Mouse (Mus musculus): ENCODE measurements at regions not wholly inside any gene's neighbourhood (a gene's known extent, or its start where the extent isn't known, plus 50 kb on each side); places are given as distances from the start of the nearest gene placed in this dataset.
"Not testable (repeated sequence)": the region's sequence is repeated elsewhere in the genome, so short reads cannot be mapped to it uniquely, and the experiment has no call there.

DNA sequence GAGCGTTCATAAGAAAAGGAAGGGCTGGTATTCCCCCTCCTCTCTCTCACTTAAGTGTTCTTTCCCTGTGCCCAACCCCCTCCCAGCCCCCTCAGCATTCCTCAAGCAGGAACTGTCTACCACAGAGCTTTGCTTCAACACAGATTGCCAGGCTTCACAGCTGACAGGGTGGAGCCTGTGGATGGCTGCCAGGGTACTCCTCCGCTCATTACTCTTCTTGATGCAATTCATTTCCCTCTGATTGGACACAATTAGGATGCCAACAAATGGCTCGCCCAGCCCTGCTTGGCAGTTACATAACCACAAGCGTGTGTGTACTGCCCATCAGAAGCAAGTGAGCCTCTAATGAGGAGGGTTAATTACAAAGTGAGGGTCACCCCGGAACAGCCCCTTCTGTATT lies 116.5 kb upstream of the Galnt18 start:
- H3K9ac ChIP-seq = no peak overlapping the region
- no peak overlapping the region for H3K27ac ChIP-seq (replicated peaks)
- peaks cover 5% of the 10 kb centered on the region; the same call in 1 of the 2 replicates for H3K9me3 ChIP-seq
- 47% methylated on average over 5 of the region's 5 CpGs for WGBS
- no peaks in the 10 kb centered on the region for H3K36me3 ChIP-seq
- H3K4me3 ChIP-seq = no peak overlapping the region
- peak; percentile 87 for ATAC-seq (ENCODE audit: low FRiP score, low read depth)
- H3K4me1 ChIP-seq (replicated peaks) = no peaks in the 10 kb centered on the region
- H3K4me2 ChIP-seq = no peak overlapping the region
- no peaks in the 10 kb centered on the region for H3K27me3 ChIP-seq

DNA sequence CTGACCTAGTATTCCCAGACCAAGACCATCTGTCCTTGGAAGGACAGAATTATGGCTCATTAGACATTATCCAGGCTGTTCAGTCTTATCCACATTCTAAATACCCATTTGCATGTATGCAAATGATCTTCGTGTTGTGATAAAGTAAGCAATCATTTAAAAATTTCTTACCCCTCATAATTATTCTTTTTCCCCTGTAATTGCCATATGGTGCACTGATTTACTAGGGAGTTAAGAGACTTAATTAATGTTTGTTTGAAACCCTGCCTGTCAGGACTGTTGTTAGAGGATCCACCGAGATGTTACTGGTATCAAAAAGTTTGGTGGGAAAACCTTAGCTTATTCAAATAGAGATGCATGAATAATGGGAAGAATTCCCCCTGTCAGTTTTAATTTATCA lies 103.2 kb upstream of the Galnt18 start:
- no peak for ATAC-seq (ENCODE audit: low FRiP score, low read depth)
- 61% methylated on average over 2 of the region's 2 CpGs for WGBS
- no peaks in the 10 kb centered on the region for H3K9me3 ChIP-seq

DNA sequence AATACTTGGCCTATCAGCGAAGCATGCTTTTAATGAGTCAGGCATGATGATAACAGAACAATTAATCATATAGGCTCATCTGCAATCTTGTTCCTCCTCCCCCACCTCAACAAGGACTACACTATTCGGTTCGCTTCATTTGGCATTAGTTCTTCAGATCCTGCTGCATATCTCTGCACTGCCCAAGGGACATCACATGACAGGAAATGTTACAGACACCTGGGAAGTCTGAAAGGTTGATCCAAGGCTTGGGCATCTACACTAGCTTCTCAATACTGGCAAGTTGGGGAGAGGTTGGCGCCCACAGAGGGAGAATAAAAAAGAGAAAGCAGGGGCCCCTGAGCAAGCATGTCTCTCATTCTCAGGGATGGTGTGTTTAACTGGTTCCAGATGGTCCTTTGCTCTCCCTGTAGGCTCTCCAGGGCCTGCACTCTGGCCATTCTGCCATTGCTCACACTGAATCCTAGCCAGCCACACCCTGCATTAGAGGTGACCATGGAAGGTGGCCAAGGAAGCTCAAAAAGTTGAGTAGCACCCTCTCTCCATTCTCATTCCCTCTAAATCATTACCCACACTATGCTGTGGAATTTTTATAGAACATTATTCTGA lies 100.4 kb upstream of the Galnt18 start:
- no peaks in the 10 kb centered on the region for H3K9me3 ChIP-seq
- ATAC-seq (ENCODE audit: low FRiP score, low read depth) = no peak
- no peak overlapping the region for H3K4me2 ChIP-seq
- WGBS = 90% methylated on average over 4 of the region's 4 CpGs
- no peaks in the 10 kb centered on the region for H3K36me3 ChIP-seq
- no peak overlapping the region for H3K27ac ChIP-seq (replicated peaks)
- H3K4me1 ChIP-seq (replicated peaks) = no peaks in the 10 kb centered on the region
- no peaks in the 10 kb centered on the region for H3K27me3 ChIP-seq
- no peak overlapping the region for H3K4me3 ChIP-seq
- H3K9ac ChIP-seq = no peak overlapping the region

More for the DNA sequence above, 103.2 kb upstream of the Galnt18 start:
- no peak overlapping the region for H3K4me3 ChIP-seq
- no peak overlapping the region for H3K9ac ChIP-seq
- H3K4me1 ChIP-seq (replicated peaks) = no peaks in the 10 kb centered on the region
- no peaks in the 10 kb centered on the region for H3K36me3 ChIP-seq
- no peaks in the 10 kb centered on the region for H3K27me3 ChIP-seq
- H3K4me2 ChIP-seq = no peak overlapping the region
- H3K27ac ChIP-seq (replicated peaks) = no peak overlapping the region

DNA sequence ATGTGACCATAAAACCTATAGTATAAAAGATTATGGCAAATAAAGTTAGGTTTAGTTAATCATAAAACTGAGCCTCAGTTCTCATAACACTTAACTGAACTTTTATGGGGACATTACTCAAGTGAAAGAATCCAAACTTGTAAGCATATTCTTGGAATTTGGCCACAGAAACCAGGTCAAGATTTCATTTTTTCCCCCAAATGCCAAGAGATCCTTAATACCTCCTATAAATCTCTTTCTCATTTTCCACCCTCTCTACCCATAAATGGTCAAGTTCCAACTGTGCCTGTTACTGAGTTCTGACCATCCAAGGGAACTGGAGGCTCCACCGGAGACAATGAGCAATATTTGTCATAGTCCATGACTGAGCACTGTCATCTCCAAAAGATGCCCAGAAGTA lies 97.8 kb upstream of the Galnt18 start:
- Histone ChIP-seq H3K36me3 (no peaks in the 10 kb centered on the region), H3K9me3 (no peaks in the 10 kb centered on the region), H3K4me1 (replicated peaks) (no peaks in the 10 kb centered on the region), H3K27ac (replicated peaks) (no peak overlapping the region), H3K27me3 (no peaks in the 10 kb centered on the region), H3K4me2 (no peak overlapping the region), H3K9ac (no peak overlapping the region), H3K4me3 (no peak overlapping the region)
- WGBS = 90% methylated on average over 1 of the region's 1 CpGs
- no peak for ATAC-seq (ENCODE audit: low FRiP score, low read depth)

DNA sequence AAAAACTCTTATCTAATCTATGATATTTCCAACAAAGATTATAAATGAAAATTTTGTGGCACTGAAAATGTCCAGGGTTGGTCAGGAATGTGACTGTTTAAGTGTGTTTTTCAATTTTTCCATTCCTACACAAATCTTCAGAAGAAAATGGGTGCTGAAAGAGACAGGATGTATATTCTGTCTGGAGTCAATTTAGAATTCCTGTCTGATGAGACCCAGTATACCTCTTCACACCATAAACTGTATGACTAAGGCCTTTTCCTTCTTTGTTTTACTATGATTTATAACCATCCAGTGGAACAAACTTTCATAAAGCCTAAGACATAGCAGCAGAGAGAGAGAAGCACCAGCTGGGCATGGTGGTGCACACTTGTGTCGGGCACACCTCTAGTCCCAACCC lies 96.2 kb upstream of the Galnt18 start:
- Histone ChIP-seq H3K27me3 (no peaks in the 10 kb centered on the region), H3K4me3 (no peak overlapping the region), H3K36me3 (no peaks in the 10 kb centered on the region), H3K9ac (no peak overlapping the region), H3K4me2 (no peak overlapping the region), H3K27ac (replicated peaks) (no peak overlapping the region), H3K4me1 (replicated peaks) (no peaks in the 10 kb centered on the region), H3K9me3 (no peaks in the 10 kb centered on the region)
- ATAC-seq (ENCODE audit: low FRiP score, low read depth) = no peak
- WGBS = 97% methylated on average over 1 of the region's 1 CpGs

DNA sequence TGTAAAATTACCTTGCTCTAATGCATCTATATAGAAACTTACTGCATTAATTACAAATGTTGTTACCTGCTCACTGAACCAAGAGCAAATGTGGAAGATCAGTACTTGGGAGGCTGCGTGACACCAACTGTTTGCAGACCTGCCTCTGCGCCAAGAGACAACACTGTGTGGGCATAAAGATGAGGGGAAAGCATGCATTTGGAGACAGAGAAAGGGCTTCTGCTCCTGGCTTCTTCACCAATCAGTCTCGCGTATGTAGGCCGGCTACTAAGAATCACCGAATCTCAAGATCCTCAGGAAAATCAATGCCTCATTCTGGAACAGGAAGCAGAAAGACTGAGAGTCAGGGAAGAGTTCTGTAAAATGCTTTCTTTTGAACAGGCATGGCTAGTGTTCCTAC lies 89.6 kb upstream of the Galnt18 start:
- WGBS = 90% methylated on average over 6 of the region's 6 CpGs
- no peak for ATAC-seq (ENCODE audit: low FRiP score, low read depth)

DNA sequence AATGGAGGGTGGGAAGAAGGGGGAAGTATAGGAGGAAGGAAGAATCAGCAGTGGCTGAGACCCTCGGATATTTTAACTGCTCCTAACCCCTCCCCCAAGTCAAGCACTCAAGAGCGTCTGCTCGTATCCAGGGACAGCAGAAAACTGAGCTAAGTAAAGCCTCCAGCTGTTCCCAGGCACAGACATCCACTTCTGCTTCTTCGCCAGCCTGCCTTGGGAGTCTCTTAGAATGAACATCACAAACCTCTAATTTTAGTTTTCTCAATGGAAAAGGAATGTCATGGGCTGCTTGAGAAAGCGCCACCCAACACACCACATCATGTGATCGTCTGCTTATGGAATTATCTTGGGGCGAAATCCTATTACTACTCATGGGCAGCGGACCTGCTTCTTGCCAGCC lies 83.3 kb upstream of the Galnt18 start:
- no peaks in the 10 kb centered on the region for H3K36me3 ChIP-seq
- no peak overlapping the region for H3K9ac ChIP-seq
- H3K4me1 ChIP-seq (replicated peaks) = no peaks in the 10 kb centered on the region
- H3K9me3 ChIP-seq = no peaks in the 10 kb centered on the region
- H3K4me2 ChIP-seq = no peak overlapping the region
- no peak overlapping the region for H3K4me3 ChIP-seq
- WGBS = 66% methylated on average over 8 of the region's 8 CpGs
- no peak overlapping the region for H3K27ac ChIP-seq (replicated peaks)
- no peak for ATAC-seq (ENCODE audit: low FRiP score, low read depth)
- H3K27me3 ChIP-seq = no peaks in the 10 kb centered on the region

More for the DNA sequence above, 89.6 kb upstream of the Galnt18 start:
- Histone ChIP-seq H3K27ac (replicated peaks) (no peak overlapping the region), H3K36me3 (no peaks in the 10 kb centered on the region), H3K9me3 (no peaks in the 10 kb centered on the region), H3K9ac (no peak overlapping the region), H3K27me3 (no peaks in the 10 kb centered on the region), H3K4me2 (no peak overlapping the region), H3K4me3 (no peak overlapping the region), H3K4me1 (replicated peaks) (no peaks in the 10 kb centered on the region)

DNA sequence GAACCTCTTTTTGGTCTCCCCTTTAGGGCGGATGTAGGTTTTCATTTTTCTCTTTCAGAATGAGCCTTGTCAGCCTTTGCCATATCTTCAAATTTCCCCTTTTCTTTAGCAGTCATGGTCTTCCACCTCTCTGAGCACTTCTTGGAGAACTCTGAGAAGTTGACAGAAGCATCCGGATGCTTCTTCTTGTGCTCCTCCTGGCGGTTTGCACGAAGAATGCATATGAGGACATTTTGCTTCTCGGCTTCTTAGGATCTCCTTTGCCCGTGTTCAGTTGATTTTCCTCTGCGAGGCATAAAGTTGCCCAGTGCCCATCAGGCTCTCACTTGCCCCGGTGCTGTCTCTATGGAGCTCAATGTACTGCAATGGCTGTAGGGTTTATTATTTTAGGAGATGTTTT lies 78.5 kb upstream of the Galnt18 start:
- WGBS = 90% methylated on average over 8 of the region's 8 CpGs
- H3K4me1 ChIP-seq (replicated peaks) = not testable (repeated sequence)

DNA sequence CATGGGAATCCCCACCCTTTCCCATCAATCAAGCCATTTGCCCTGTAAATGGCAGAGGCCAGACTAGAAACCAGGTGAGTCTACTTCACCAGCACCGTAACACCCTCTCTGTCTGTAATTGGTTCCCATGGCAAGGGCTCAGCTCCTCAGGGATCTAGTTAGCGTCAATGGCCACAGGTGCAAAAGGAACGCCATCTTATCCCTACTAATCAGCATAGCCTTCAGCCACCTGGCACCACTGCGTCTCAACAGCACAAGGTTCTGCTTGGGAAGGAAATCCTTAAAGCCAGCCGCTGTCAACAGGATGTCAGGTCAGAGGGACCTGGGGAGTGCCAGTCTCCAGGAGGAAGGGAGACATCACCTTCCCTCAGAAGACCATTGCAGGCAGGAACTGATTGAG lies 77.2 kb upstream of the Galnt18 start:
- ATAC-seq (ENCODE audit: low FRiP score, low read depth) = no peak; the same call in 1 of the 2 replicates
- Histone ChIP-seq H3K4me3 (no peak overlapping the region), H3K9ac (no peak overlapping the region), H3K4me1 (replicated peaks) (no peaks in the 10 kb centered on the region), H3K27ac (replicated peaks) (no peak overlapping the region), H3K4me2 (no peak overlapping the region), H3K36me3 (no peaks in the 10 kb centered on the region), H3K27me3 (no peaks in the 10 kb centered on the region), H3K9me3 (no peaks in the 10 kb centered on the region)
- WGBS = 51% methylated on average over 5 of the region's 5 CpGs

More for the DNA sequence above, 78.5 kb upstream of the Galnt18 start:
- ATAC-seq (ENCODE audit: low FRiP score, low read depth); H3K4me3 ChIP-seq; H3K9me3 ChIP-seq; H3K36me3 ChIP-seq; H3K9ac ChIP-seq; H3K27me3 ChIP-seq; H3K27ac ChIP-seq (replicated peaks); H3K4me2 ChIP-seq: not testable (repeated sequence)

DNA sequence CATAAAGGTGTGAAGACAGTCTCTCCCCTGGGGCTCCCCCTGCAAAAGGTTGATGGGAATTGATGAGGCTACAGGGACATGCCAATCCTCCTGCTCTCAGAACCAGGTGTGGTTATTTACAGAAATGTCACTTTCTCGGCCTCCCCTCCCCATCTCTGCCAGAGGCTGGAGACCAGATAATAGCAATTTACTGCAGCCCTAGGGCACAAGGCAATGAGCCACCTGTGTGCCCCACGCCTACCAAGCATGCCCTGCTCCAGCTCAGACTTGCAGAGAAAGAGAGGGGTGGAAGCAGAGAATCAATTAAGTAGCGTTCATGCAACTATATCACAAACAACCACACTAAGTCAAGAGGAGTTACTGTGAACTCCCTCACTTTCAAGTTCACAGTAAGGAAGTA lies 75.5 kb upstream of the Galnt18 start:
- Histone ChIP-seq H3K27me3 (no peaks in the 10 kb centered on the region), H3K4me1 (replicated peaks) (no peaks in the 10 kb centered on the region), H3K9ac (no peak overlapping the region), H3K4me2 (no peak overlapping the region), H3K27ac (replicated peaks) (no peak overlapping the region), H3K4me3 (no peak overlapping the region), H3K36me3 (no peaks in the 10 kb centered on the region), H3K9me3 (no peaks in the 10 kb centered on the region)
- 67% methylated on average over 3 of the region's 3 CpGs for WGBS
- ATAC-seq (ENCODE audit: low FRiP score, low read depth) = no peak

DNA sequence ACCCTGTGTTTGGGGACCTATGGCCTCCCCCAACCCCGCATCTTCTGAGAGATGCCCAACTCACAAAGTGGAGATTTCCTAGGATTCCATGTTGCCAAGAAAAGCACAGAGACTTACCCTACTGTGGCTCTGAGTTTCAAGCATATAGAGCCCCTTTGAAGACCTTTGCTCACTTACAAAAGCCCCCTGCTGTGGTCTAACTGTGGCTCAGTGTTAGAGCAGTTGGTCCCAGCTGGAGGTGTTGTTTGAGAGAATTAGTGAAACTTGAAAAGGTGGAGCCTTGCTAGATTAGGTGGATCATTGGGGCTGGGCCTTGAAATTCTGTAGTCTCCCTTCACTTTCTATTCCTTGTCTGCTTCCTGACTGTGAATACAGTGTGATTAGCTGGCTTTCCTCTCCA lies 66.6 kb upstream of the Galnt18 start:
- no peaks in the 10 kb centered on the region for H3K9me3 ChIP-seq
- H3K9ac ChIP-seq = no peak overlapping the region
- 48% methylated on average over 1 of the region's 1 CpGs for WGBS
- H3K4me1 ChIP-seq (replicated peaks) = no peaks in the 10 kb centered on the region
- no peak for ATAC-seq (ENCODE audit: low FRiP score, low read depth)
- H3K27ac ChIP-seq (replicated peaks) = no peak overlapping the region
- H3K4me3 ChIP-seq = no peak overlapping the region
- no peaks in the 10 kb centered on the region for H3K36me3 ChIP-seq
- H3K4me2 ChIP-seq = no peak overlapping the region
- no peaks in the 10 kb centered on the region for H3K27me3 ChIP-seq

DNA sequence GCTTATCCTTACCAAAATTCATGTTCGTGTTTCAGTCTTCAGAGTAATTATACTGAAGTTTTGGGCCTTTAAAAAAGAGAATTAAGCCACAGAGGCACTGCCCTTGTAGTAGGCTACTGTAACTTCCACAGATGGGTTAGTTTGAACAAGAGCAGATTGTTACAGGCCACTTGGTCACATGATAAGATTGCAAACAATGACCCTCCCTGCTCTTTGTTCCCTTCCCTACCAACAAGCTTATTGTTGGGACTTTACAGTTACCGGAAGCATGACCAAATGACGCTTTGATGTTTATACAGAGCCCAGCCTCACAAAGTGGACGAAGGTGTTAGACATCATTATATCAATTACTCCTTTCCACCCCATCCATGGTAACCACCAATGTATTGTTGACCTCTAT lies 63.9 kb upstream of the Galnt18 start:
- WGBS = 89% methylated on average over 4 of the region's 4 CpGs
- H3K36me3 ChIP-seq = no peaks in the 10 kb centered on the region

DNA sequence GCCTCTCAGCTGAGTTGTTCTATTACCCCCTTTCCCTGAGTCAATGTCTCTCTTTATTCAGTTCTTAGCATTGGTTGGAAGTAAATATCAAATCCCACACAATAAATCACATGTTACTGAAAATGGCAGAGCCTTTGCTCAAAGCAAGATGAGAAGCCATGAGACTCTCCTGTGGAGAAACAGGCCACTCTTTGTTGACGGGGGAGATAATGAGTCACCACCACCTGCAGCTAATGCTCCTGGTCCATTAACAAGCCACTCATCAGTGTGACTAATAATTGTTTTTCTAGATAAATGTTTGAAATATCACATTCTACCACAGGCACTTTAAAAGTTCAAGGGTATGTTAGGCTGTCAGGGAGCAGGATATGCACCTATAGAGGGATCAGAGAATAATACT lies 61.0 kb upstream of the Galnt18 start:
- Histone ChIP-seq H3K4me3 (no peak overlapping the region), H3K27me3 (no peaks in the 10 kb centered on the region), H3K4me1 (replicated peaks) (no peaks in the 10 kb centered on the region), H3K9me3 (no peaks in the 10 kb centered on the region), H3K36me3 (no peaks in the 10 kb centered on the region), H3K9ac (no peak overlapping the region), H3K4me2 (no peak overlapping the region), H3K27ac (replicated peaks) (no peak overlapping the region)
- ATAC-seq (ENCODE audit: low FRiP score, low read depth) = no peak
- WGBS = 91% methylated on average over 1 of the region's 1 CpGs

More for the DNA sequence above, 63.9 kb upstream of the Galnt18 start:
- H3K27me3 ChIP-seq = no peaks in the 10 kb centered on the region
- no peaks in the 10 kb centered on the region for H3K4me1 ChIP-seq (replicated peaks)
- no peak for ATAC-seq (ENCODE audit: low FRiP score, low read depth)
- H3K27ac ChIP-seq (replicated peaks) = no peak overlapping the region
- no peak overlapping the region for H3K4me3 ChIP-seq
- H3K4me2 ChIP-seq = no peak overlapping the region
- no peaks in the 10 kb centered on the region for H3K9me3 ChIP-seq
- H3K9ac ChIP-seq = no peak overlapping the region
